Comparison of ENCODE assay signal across 8 mouse cellular contexts in the genomic region with DNA sequence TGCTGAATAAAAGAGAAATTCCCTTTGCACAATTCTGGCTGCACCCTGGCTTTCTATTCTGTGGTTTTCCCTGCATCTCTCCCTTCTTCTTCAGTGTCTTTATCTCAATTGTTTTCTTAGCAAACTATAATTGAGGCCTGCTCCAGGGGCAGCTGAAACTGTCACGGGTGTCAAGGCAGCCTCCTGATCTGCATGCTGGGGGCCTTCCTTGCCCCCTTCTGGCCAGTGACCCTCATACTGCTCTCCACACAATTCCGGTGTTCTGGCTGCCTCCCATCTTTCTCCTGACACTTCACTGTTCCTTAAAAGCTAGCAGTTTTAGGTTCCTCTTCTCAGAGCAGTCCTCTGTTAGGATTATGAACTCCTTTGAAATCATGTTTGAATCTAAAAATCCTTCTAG. TPM values are rescaled to one million over a fixed set of nuclear protein-coding genes. Genes with fewer than 3 reads are reported as not detected.
DNase-seq lines count a peak whose midpoint lies in the region; ATAC-seq lines count a peak whose summit lies in the region.

No protein-coding gene starts in this region.

- H3K4me3 ChIP-seq in heart, embryonic 14.5 days (ENCODE audit: control insufficient read depth in 1 of 2, insufficient read depth in 1 of 2, low read depth in 1 of 2, low read length in 2 of 2): peak overlapping the region in 1 of 2 experiments; percentile 90; a peak in 2 of 4 replicates
- peak overlapping the region; percentile 63; the same call in 1 of the 2 replicates for H3K4me3 ChIP-seq in hindbrain, embryonic 11.5 days (ENCODE audit: low read depth, low read length)
- peak overlapping the region; percentile 70 for H3K4me3 ChIP-seq in midbrain, embryonic 12.5 days

- H3K9ac ChIP-seq in heart, embryonic 14.5 days (ENCODE audit: low read length): peak overlapping the region; percentile 88
- peak overlapping the region; percentile 1; the same call in 1 of the 2 replicates for H3K9ac ChIP-seq in hindbrain, embryonic 11.5 days (ENCODE audit: low read depth, low read length)
- peak overlapping the region; percentile 74 for H3K9ac ChIP-seq in midbrain, embryonic 12.5 days (replicated peaks)

- no peak overlapping the region for H3K27ac ChIP-seq in heart, embryonic 14.5 days (replicated peaks in 1 of 2; ENCODE audit: control insufficient read depth in 1 of 2, insufficient read depth in 1 of 2, low read depth in 2 of 2, low read length in 2 of 2)
- H3K27ac ChIP-seq in hindbrain, embryonic 11.5 days (ENCODE audit: low read depth, low read length): no peak overlapping the region
- H3K27ac ChIP-seq in midbrain, embryonic 12.5 days (replicated peaks): no peak overlapping the region

- peaks cover 45% of the 10 kb centered on the region for H3K36me3 ChIP-seq in heart, embryonic 14.5 days (ENCODE audit: control insufficient read depth, insufficient read depth, low read length)
- H3K36me3 ChIP-seq in hindbrain, embryonic 11.5 days (ENCODE audit: control insufficient read depth, insufficient read depth, low read length): no peaks in the 10 kb centered on the region
- peaks cover 37% of the 10 kb centered on the region for H3K36me3 ChIP-seq in midbrain, embryonic 12.5 days

- H3K4me2 ChIP-seq in heart, embryonic 14.5 days (ENCODE audit: low read length): peak overlapping the region; percentile 90
- peak overlapping the region; percentile 58 for H3K4me2 ChIP-seq in hindbrain, embryonic 11.5 days (replicated peaks; ENCODE audit: low read depth, low read length)
- peak overlapping the region; percentile 73 for H3K4me2 ChIP-seq in midbrain, embryonic 12.5 days (replicated peaks)

- H3K27me3 ChIP-seq in heart, embryonic 14.5 days (ENCODE audit: control insufficient read depth, insufficient read depth, low read length): no peaks in the 10 kb centered on the region
- H3K27me3 ChIP-seq in hindbrain, embryonic 11.5 days (ENCODE audit: control insufficient read depth, insufficient read depth, low read length): no peaks in the 10 kb centered on the region
- no peaks in the 10 kb centered on the region for H3K27me3 ChIP-seq in midbrain, embryonic 12.5 days

- WGBS in heart, embryonic 14.5 days: 12% methylated on average over 2 of the region's 2 CpGs
- 20% methylated on average over 2 of the region's 2 CpGs for WGBS in hindbrain, embryonic 11.5 days
- 30% methylated on average over 2 of the region's 2 CpGs for WGBS in midbrain, embryonic 12.5 days

- H3K4me1 ChIP-seq in heart, embryonic 14.5 days (ENCODE audit: control insufficient read depth in 2 of 2, insufficient read depth in 2 of 2, low read length in 2 of 2): peaks cover 2 to 9% of the 10 kb centered on the region in 2 experiments; a peak in 3 of 4 replicates
- H3K4me1 ChIP-seq in hindbrain, embryonic 11.5 days (replicated peaks; ENCODE audit: control insufficient read depth, insufficient read depth, low read length): 0 out of 2 replicates have a peak, but pooled peaks cover 3% of the 10 kb centered on the region
- peaks cover 13% of the 10 kb centered on the region for H3K4me1 ChIP-seq in midbrain, embryonic 12.5 days

- no peak for DNase-seq in heart, adult 18-20 months
- peak; percentile 61 for DNase-seq in MN1 (ENCODE audit: low spot score)
- no peak for DNase-seq in hindbrain, embryonic 11.5 days (ENCODE audit: low spot score)
- DNase-seq in thymus, postnatal 14 days: no peak
- DNase-seq in c-Kit-positive CD71-positive TER-119-positive erythroid progenitor cells, embryonic 14.5 days (ENCODE audit: low spot score): no peak
- no peak for DNase-seq in ovary, adult 18-20 months (ENCODE audit: low spot score)

- no peak for ATAC-seq in heart, embryonic 14.5 days (ENCODE audit: insufficient number of reproducible peaks, insufficient read depth, low FRiP score, low read depth)
- no peak for ATAC-seq in hindbrain, embryonic 11.5 days (ENCODE audit: low FRiP score)
- no peak for ATAC-seq in midbrain, embryonic 12.5 days (ENCODE audit: low FRiP score, low read depth)

- peaks cover 8% of the 10 kb centered on the region; the same call in 1 of the 2 replicates for H3K9me3 ChIP-seq in heart, embryonic 14.5 days (ENCODE audit: control insufficient read depth, low read length)
- H3K9me3 ChIP-seq in hindbrain, embryonic 11.5 days (ENCODE audit: control insufficient read depth, low read length): no peaks in the 10 kb centered on the region
- H3K9me3 ChIP-seq in midbrain, embryonic 12.5 days: no peaks in the 10 kb centered on the region

RNA-seq across cellular contexts. Expression of a gene that starts 1.2 kb away (rescaled TPM):
- polyA plus RNA-seq in heart, embryonic 14.5 days (2014; fragmentation: Nextera tagmentation; extraction: Ambion mirVana): 10.8 and 11.3 TPM in 2 replicates
- 10 to 100 TPM; 10.7 to 12.4 TPM for total RNA-seq in heart, adult 18-20 months (2021)
- 29.3 and 33.6 TPM in 2 replicates for polyA plus RNA-seq in hindbrain, embryonic 11.5 days (2014; fragmentation: Nextera tagmentation; extraction: Ambion mirVana)
- polyA plus RNA-seq in midbrain, embryonic 12.5 days (2016; fragmentation: Nextera tagmentation; extraction: Ambion mirVana): 23.5 and 26.1 TPM in 2 replicates

Comparison
In these comparisons a context has a peak if more than half of its experiments do, and no peak if none do; other contexts are left out.
1. H3K9ac ChIP-seq: peak in every context shown above with its lines; median percentile 88 in heart, embryonic 14.5 days; 74 in midbrain, embryonic 12.5 days; 1 in hindbrain, embryonic 11.5 days.